ENCODE assay signal across 34 mouse cellular contexts in the genomic region with DNA sequence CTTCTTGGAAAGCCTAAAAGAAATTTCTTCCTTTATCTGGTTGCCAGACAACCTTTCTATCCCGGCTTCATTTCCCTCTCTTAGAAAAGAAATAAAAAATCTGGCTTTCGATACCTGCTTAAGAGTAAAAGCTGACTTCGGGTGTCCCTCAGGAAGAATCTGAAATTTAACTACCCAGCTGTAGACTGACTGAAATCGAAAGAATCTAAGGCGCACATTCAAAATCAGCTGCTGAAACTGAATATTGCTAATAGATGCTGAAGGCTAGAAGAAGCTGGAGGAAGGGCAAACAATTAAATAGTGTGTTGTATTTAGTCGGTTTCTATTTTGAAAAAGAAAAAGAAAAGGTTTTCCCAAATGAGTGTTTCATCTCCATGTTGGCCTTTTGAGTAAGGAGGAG.
"Had no signal": no experiment of that assay in that cellular context is flagged by ENCODE, and none has a peak within 500 bp of the region (broad histone marks: within the 10 kb centered on the region; RNA-seq: fewer than 3 reads in every experiment).

No protein-coding gene starts in this region.

- H3K9ac ChIP-seq: heart, embryonic 12.5 days; heart, embryonic 13.5 days; heart, embryonic 15.5 days; hindbrain, embryonic 12.5 days; hindbrain, embryonic 13.5 days; hindbrain, embryonic 14.5 days; hindbrain, embryonic 15.5 days; intestine, embryonic 15.5 days; kidney, embryonic 15.5 days had no signal

- ATAC-seq: hindbrain, embryonic 16.5 days; hindbrain, postnatal 0 days; inflammation-experienced regulatory T-cells, adult 6 months; intestine, embryonic 15.5 days; intestine, embryonic 16.5 days; intestine, postnatal 0 days had no signal

- H3K27ac ChIP-seq: heart, embryonic 10.5 days; heart, embryonic 13.5 days; heart, embryonic 15.5 days; hindbrain, embryonic 10.5 days; hindbrain, embryonic 12.5 days; hindbrain, embryonic 13.5 days; hindbrain, embryonic 14.5 days; hindbrain, embryonic 15.5 days; hindbrain, postnatal 0 days; intestine, embryonic 15.5 days; kidney, embryonic 15.5 days; kidney, postnatal 0 days; layer of hippocampus, adult 2 months had no signal

- H3K4me3 ChIP-seq: heart, embryonic 10.5 days; heart, embryonic 12.5 days; heart, embryonic 13.5 days; heart, embryonic 15.5 days; hindbrain, embryonic 10.5 days; hindbrain, embryonic 12.5 days; hindbrain, embryonic 13.5 days; hindbrain, embryonic 15.5 days; intestine, embryonic 15.5 days; kidney, embryonic 15.5 days; layer of hippocampus, adult 2 months had no signal

- H3K4me2 ChIP-seq: heart, embryonic 11.5 days; heart, embryonic 12.5 days; heart, embryonic 13.5 days; heart, embryonic 15.5 days; hindbrain, embryonic 12.5 days; hindbrain, embryonic 13.5 days; hindbrain, embryonic 14.5 days; hindbrain, embryonic 15.5 days; intestine, embryonic 15.5 days; kidney, embryonic 15.5 days had no signal

- H3K36me3 ChIP-seq: heart, embryonic 10.5 days; heart, embryonic 12.5 days; heart, embryonic 13.5 days; heart, embryonic 15.5 days; hindbrain, embryonic 10.5 days; hindbrain, embryonic 12.5 days; hindbrain, embryonic 13.5 days; hindbrain, embryonic 15.5 days; intestine, embryonic 15.5 days; kidney, embryonic 15.5 days had no signal

- DNase-seq: heart, postnatal 10 days; heart, postnatal 14 days; heart, postnatal 36 days; heart, postnatal 4 days; kidney, adult 18-20 months; kidney, adult 2 months; kidney, adult 8-10 months; kidney, adult 9 months; kidney, postnatal 10 days; kidney, postnatal 14 days; kidney, postnatal 25 days; kidney, postnatal 36 days; kidney, postnatal 4 days; layer of hippocampus, adult 9-11 months; layer of hippocampus, postnatal 36 days had no signal

- H3K9me3 ChIP-seq: heart, embryonic 10.5 days; heart, embryonic 12.5 days; heart, embryonic 13.5 days; heart, embryonic 15.5 days; hindbrain, embryonic 10.5 days; hindbrain, embryonic 12.5 days; hindbrain, embryonic 13.5 days; hindbrain, embryonic 15.5 days; intestine, embryonic 15.5 days; kidney, embryonic 15.5 days had no signal

- H3K27me3 ChIP-seq: heart, embryonic 12.5 days; heart, embryonic 13.5 days; heart, embryonic 15.5 days; hindbrain, embryonic 12.5 days; hindbrain, embryonic 13.5 days; hindbrain, embryonic 15.5 days; intestine, embryonic 15.5 days; kidney, embryonic 15.5 days had no signal

- H3K4me1 ChIP-seq: heart, embryonic 10.5 days; heart, embryonic 12.5 days; heart, embryonic 13.5 days; heart, embryonic 15.5 days; hindbrain, embryonic 10.5 days; hindbrain, embryonic 12.5 days; hindbrain, embryonic 13.5 days; hindbrain, embryonic 15.5 days; intestine, embryonic 15.5 days; kidney, embryonic 15.5 days had no signal
